Mouse (Mus musculus) urinary bladder, postnatal 0 days (tissue): ENCODE results near the gene Marveld1. TPM values are rescaled to one million over a fixed set of nuclear protein-coding genes. Genes with fewer than 3 reads are reported as not detected.

Source experiments
- polyA plus RNA-seq: library from polyadenylated mRNA; unstranded; fragments of >200 nt; fragmentation: Nextera tagmentation; extraction: Ambion mirVana; gene quantifications from 2 replicates; pipeline ENCODE4 v1.2.1, GENCODE M21; 2015

Gene Marveld1
- 25.2 and 25.9 TPM in 2 replicates for polyA plus RNA-seq

GRCm38 (mm10) chr19:42147170-42147768, at the start of gene Marveld1:
Marveld1 (plus strand) TSS chr19:42147400.

DNA sequence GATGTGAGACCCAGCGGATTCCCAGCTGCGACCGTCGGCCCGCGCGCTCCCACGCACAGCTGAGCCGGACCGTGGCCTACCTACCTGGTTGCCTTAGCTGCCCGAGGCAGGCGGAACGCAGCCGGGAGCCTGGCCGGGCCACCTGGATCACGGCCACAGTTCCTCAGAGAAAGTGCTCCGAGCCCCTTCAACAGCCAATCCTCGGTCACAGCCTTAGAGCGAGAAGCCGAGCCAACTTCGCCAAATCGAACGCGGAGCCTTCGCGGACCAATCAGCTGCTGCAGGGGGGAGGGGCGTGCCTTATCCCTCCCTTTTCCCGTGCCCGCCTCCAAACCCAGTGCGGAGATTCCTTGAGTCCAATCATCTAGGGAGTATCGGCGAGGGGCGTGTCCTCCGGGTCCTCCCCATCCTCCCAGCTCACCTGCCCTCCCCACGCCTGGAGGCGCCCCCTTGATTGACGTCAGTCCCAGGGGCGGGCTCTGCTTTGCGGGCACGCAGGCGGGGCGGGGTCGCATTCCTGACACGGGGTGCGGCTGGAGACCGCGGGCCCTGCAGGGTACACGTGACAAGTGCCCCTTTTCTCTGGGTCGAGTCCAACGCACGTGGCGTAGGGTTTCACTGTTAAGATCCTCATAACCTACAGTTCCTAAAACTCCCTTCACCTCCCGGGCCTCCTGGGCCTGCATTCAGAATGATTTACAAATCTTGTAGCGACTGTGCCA, 18.3 kb upstream of the Marveld1 start, which contains the start of gene Avpi1:
Avpi1 (minus strand) TSS at position 273 of the 722 bp plus-strand sequence.

GRCm38 (mm10) chr19:42163764-42164163, 16.6 kb downstream of the Marveld1 start, which contains the start of gene Zfyve27:
Zfyve27 (plus strand) TSS chr19:42163951.

Other genes with a start within 250 kb of the Marveld1 start
- gene Pgam1, start 235.5 kb upstream of the Marveld1 start, polyA plus RNA-seq = 510 and 595 TPM in 2 replicates
- 49.6 and 52.1 TPM in 2 replicates for gene Exosc1, start 214.0 kb upstream of the Marveld1 start, polyA plus RNA-seq
- 46.1 and 48.3 TPM in 2 replicates for gene Zdhhc16, start 213.9 kb upstream of the Marveld1 start, polyA plus RNA-seq
- 15.0 and 17.6 TPM in 2 replicates for gene Mms19, start 166.2 kb upstream of the Marveld1 start, polyA plus RNA-seq
- gene Ubtd1, start 165.6 kb upstream of the Marveld1 start, polyA plus RNA-seq = 21.8 and 24.0 TPM in 2 replicates
- gene Ankrd2, start 111.4 kb upstream of the Marveld1 start, polyA plus RNA-seq = not detected in 2 replicates
- 1.7 and 1.8 TPM in 2 replicates for gene Hoga1, start 101.8 kb upstream of the Marveld1 start, polyA plus RNA-seq
- not detected in 2 replicates for gene 4933411K16Rik, start 95.2 kb upstream of the Marveld1 start, polyA plus RNA-seq
- gene Morn4, start 61.0 kb upstream of the Marveld1 start, polyA plus RNA-seq = 6.0 and 6.1 TPM in 2 replicates
- 20.0 and 20.7 TPM in 2 replicates for gene Pi4k2a, start 56.9 kb upstream of the Marveld1 start, polyA plus RNA-seq
- gene Avpi1, start 18.3 kb upstream of the Marveld1 start, polyA plus RNA-seq = 48.0 and 50.8 TPM in 2 replicates
- 13.7 and 17.0 TPM in 2 replicates for gene Zfyve27, start 16.6 kb downstream of the Marveld1 start, polyA plus RNA-seq
- gene Sfrp5, start 54.9 kb downstream of the Marveld1 start, polyA plus RNA-seq = 0.22 and 0.28 TPM in 2 replicates
- 0.04 TPM in 1 of 2 replicates, not detected in the other for gene Golga7b, start 100.2 kb downstream of the Marveld1 start, polyA plus RNA-seq